Mouse (Mus musculus) midbrain, embryonic 16.5 days (tissue): ENCODE results near the gene Csf3. TPM values are rescaled to one million over a fixed set of nuclear protein-coding genes. Genes with fewer than 3 reads are reported as not detected.
"Not testable (repeated sequence)": the region's sequence is repeated elsewhere in the genome, so short reads cannot be mapped to it uniquely, and the experiment has no call there.

Experiments used
- ATAC-seq: fragments of 200-750 bp; cut with Nextera tagmentation; 2 replicates; pipeline ENCODE4 v1.8.0; 2017; ENCODE audit warnings: moderate TSS enrichment
- H3K27ac ChIP-seq: fragments of 300-500 bp; sonication (generic); 2 replicates; pipeline ENCODE4 v1.5.1; 2014; ENCODE audit warnings: mild to moderate bottlenecking, low read length, mixed read lengths
- H3K27me3 ChIP-seq: fragments of 300-500 bp; sonication (generic); 2 replicates; pipeline ENCODE4 v1.6.1; 2014; ENCODE audit warnings: low read depth, low read length, mixed read lengths; ENCODE audit not compliant: control insufficient read depth, insufficient read depth
- H3K36me3 ChIP-seq: fragments of 300-500 bp; sonication (generic); 2 replicates; pipeline ENCODE4 v1.6.1; 2014; ENCODE audit warnings: mild to moderate bottlenecking, low read length, moderate library complexity, mixed read lengths; ENCODE audit not compliant: control insufficient read depth, insufficient read depth
- H3K4me1 ChIP-seq: fragments of 300-500 bp; sonication (generic); 2 replicates; pipeline ENCODE4 v1.6.1; 2014; ENCODE audit warnings: mild to moderate bottlenecking, low read length, mixed read lengths; ENCODE audit not compliant: control insufficient read depth, insufficient read depth
- H3K4me2 ChIP-seq: fragments of 300-500 bp; sonication (generic); 2 replicates; pipeline ENCODE4 v1.6.1; 2014; ENCODE audit warnings: mild to moderate bottlenecking, low read length, mixed read lengths
- H3K4me3 ChIP-seq: fragments of 300-500 bp; sonication (generic); 2 replicates; pipeline ENCODE4 v1.5.1; 2014; ENCODE audit warnings: low read depth, mild to moderate bottlenecking, low read length, moderate library complexity, mixed read lengths
- H3K9ac ChIP-seq: fragments of 300-500 bp; sonication (generic); 2 replicates; pipeline ENCODE4 v1.6.1; 2014; ENCODE audit warnings: low read depth, low read length, mixed read lengths
- H3K9me3 ChIP-seq: fragments of 300-500 bp; sonication (generic); replicated peaks from 2 replicates; pipeline ENCODE4 v1.6.1; 2014; ENCODE audit warnings: mild to moderate bottlenecking, low read length, mixed read lengths; ENCODE audit not compliant: control insufficient read depth, poor library complexity, severe bottlenecking
- WGBS: fragments of 180-500 bp; shearing (Covaris S2); extraction: QIAGEN DNeasy Blood & Tissue Kit; methylation state at CpG from one replicate; pipeline ENCODE4 v1.1.7; 2014; 5-methylcytosine and 5-hydroxymethylcytosine counted together
- polyA plus RNA-seq: library from polyadenylated mRNA; unstranded; fragments of >200 nt; fragmentation: Nextera tagmentation; extraction: Ambion mirVana; gene quantifications from 2 replicates; pipeline ENCODE4 v1.2.1, GENCODE M21; 2015

Csf3 gene
- polyA plus RNA-seq, 1 experiment from 2014 or later, result not detected

DNA sequence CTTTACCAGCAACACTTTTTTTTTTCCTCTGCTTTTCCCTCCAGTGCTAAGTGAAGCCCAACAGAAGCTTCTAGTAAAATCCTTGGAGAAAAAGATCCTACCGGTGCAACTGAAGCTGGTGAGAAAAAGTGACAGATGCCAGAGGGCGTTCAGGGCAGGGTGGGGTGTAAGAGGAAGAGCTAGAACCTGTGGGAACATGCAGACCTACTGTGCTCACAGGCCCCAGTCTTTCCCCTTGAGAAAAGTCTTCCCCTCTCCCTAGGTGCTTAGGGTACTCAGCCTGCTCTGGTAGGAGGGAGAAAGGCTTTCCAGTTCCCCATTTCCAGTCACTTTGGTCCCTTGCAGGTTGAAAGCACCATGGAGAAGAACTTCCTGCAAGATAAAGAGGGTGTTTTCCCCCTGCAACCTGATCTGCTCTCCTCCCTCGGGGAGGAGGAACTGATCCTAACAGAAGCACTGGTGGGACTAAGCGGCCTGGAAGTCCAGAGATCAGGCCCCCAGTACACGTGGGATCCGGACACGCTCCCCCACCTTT lies 25.2 kb upstream of the Csf3 start:
- no peaks in the 10 kb centered on the region for H3K36me3 ChIP-seq
- H3K4me2 ChIP-seq, result no peak overlapping the region
- no peaks in the 10 kb centered on the region for H3K9me3 ChIP-seq
- 52% methylated on average over 7 of the region's 7 CpGs for WGBS
- H3K9ac ChIP-seq, result no peak overlapping the region
- H3K27me3 ChIP-seq, result no peaks in the 10 kb centered on the region
- H3K27ac ChIP-seq, result no peak overlapping the region
- no peak for ATAC-seq
- no peaks in the 10 kb centered on the region for H3K4me1 ChIP-seq
- no peak overlapping the region for H3K4me3 ChIP-seq

DNA sequence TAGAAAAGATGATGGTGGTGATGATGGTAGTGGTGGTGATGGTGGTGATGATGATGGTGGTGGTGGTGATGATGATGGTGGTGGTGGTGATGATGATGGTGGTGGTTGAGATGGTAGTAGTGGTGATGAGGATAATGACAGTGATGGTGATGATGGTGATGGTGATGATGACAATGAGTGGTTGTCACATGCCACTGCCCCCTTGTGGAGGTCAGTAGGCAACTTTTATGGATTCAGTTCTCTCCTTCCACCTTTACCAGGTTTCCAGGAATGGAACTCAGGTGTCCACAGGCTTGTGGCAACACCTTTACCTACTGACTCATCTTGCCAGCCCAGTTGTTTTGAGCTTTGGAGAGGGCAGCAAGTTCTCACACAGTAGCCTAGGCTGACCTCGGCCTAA lies 21.0 kb upstream of the Csf3 start:
- Histone ChIP-seq H3K36me3 (no peaks in the 10 kb centered on the region), H3K9ac (no peak overlapping the region), H3K4me3 (no peak overlapping the region), H3K27ac (no peak overlapping the region), H3K27me3 (no peaks in the 10 kb centered on the region), H3K4me1 (peaks cover 13% of the 10 kb centered on the region), H3K9me3 (no peaks in the 10 kb centered on the region), H3K4me2 (no peak overlapping the region)
- 95% methylated on average over 1 of the region's 1 CpGs for WGBS
- no peak for ATAC-seq

DNA sequence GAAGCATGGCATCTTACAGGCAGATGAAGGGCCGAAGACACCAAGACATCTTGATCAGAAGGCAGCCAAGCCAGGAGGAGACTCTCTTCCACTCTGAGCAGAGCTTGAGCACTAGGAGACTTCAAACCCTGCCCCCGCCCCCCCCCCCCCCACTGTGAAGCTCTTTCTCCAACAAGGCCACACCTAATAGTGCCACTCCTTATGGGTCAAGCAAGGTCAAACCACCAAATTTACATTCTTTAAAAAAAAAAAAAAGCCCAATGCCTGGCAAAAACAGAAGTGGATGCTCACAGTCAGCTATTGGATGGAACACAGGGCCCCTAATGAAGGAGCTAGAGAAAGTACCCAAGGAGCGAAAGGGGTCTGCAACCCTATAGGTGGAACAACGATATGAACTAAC lies 20.5 kb upstream of the Csf3 start:
- 97% methylated on average over 3 of the region's 4 CpGs for WGBS
- peaks cover 13% of the 10 kb centered on the region for H3K4me1 ChIP-seq
- H3K27me3 ChIP-seq, H3K9ac ChIP-seq, H3K9me3 ChIP-seq, ATAC-seq, H3K27ac ChIP-seq, H3K4me3 ChIP-seq, H3K4me2 ChIP-seq, H3K36me3 ChIP-seq: not testable (repeated sequence)

DNA sequence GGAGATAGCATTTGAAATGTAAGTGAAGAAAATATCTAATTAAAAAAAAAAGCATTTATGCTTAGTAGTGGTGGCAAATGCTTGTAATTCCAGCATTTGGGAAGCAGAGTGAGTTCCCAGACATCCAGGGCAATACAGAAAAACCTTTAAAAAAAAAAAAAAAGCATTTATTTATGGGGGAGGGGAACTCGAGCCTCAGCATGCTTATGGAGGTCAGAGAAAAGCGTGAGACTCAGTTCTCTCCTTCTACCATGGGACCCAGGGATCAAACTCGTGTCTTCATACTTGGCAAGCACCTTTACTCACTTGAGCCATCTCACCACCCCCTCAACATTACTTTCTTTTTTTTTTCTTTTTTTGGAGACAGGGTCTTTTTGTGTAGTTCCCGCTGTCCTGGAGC lies 19.9 kb upstream of the Csf3 start:
- Histone ChIP-seq H3K27ac (no peak overlapping the region), H3K4me1 (peaks cover 13% of the 10 kb centered on the region), H3K9me3 (no peaks in the 10 kb centered on the region), H3K27me3 (no peaks in the 10 kb centered on the region), H3K9ac (no peak overlapping the region), H3K4me2 (no peak overlapping the region; the same call in 1 of the 2 replicates), H3K36me3 (peaks cover 7% of the 10 kb centered on the region), H3K4me3 (no peak overlapping the region)
- no peak for ATAC-seq
- WGBS, result 77% methylated on average over 4 of the region's 4 CpGs

DNA sequence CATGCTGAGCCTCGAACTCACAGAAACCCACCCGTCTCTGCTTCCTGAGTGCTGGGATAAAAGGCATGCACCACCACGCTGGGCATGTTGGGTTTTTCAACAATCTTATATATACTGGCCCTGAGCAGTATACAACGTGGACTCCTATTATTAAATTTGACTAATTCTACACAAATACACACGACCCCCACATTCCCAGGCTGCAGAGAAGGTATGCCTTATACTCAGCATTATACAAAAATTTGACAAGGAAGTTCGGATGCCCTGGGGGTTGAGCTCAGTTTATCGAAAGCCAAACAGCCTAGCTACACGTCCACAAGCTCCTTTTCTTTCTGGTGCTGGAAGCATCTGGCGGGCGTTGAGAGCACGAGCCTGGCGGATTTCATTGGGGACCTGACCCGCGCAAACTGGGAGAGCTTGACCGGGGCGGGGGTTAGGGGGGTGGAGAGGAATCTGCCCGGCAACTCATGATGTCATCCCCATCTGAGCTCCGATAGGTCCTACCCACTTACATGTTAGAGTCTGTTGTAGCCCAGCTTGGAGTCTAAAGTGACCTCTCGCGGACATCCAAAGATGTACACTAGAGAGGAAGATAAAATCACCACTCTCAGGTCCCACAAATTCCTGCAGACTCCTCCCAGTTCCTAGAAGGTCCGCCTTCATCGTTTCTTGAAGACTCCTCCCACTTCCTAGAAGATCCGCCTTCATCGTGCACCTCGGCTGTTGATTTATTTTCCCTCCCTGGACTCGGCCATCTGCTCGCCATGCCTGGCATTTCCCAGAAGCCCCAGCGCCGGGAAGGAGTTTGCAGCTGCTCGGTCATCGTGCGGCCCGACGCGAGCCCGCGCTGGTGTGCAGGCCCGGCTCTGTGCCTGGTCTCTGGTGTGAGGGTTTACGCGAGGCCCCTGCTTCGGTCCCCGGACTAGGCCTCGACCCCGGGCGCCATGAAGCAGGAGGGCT lies 19.0 kb upstream of the Csf3 start, which contains the start of gene Psmd3:
Psmd3 (plus strand) TSS at position 769 of the 960 bp plus-strand sequence.
- 5% methylated on average over 45 of the region's 45 CpGs for WGBS

DNA sequence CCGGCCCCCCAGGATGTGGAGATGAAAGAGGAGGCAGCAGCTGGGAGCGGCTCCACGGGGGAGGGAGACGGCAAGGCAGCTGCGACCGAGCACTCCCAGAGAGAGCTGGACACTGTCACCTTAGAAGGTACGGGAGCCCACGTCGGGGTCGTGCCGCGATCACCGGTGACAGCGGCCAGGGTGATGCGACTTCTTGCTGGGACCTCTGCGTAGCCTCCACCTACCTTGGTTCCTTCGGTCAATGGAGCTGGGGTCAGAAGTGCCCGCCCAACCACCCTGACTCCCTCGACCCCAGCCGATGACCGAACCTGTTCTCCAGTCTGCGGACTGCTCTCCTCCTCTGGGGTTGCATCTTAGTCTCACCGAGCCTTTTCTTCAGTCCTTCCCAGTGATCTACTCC lies 18.3 kb upstream of the Csf3 start:
- H3K4me1 ChIP-seq, result peaks cover 13% of the 10 kb centered on the region
- peak overlapping the region; percentile 100 for H3K9ac ChIP-seq
- peak overlapping the region; percentile 81 for H3K27ac ChIP-seq
- peak overlapping the region; percentile 93 for H3K4me2 ChIP-seq
- peaks cover 13% of the 10 kb centered on the region for H3K36me3 ChIP-seq
- H3K4me3 ChIP-seq, result peak overlapping the region; percentile 99
- WGBS, result under 1% methylated on average over 23 of the region's 23 CpGs
- H3K27me3 ChIP-seq, result no peaks in the 10 kb centered on the region
- no peaks in the 10 kb centered on the region for H3K9me3 ChIP-seq
- ATAC-seq, result peak; percentile 22

More for the DNA sequence above, 19.0 kb upstream of the Csf3 start, which contains the start of gene Psmd3:
- Histone ChIP-seq H3K4me1 (peaks cover 13% of the 10 kb centered on the region), H3K27ac (peak within 1 kb of the TSS; percentile 83), H3K4me3 (peak within 1 kb of the TSS; percentile 99), H3K9me3 (no peaks in the 10 kb centered on the region), H3K36me3 (peaks cover 9% of the 10 kb centered on the region), H3K4me2 (peak within 1 kb of the TSS; percentile 93), H3K27me3 (no peaks in the 10 kb centered on the region), H3K9ac (peak within 1 kb of the TSS; percentile 100)
- peak; percentile 96 for ATAC-seq

DNA sequence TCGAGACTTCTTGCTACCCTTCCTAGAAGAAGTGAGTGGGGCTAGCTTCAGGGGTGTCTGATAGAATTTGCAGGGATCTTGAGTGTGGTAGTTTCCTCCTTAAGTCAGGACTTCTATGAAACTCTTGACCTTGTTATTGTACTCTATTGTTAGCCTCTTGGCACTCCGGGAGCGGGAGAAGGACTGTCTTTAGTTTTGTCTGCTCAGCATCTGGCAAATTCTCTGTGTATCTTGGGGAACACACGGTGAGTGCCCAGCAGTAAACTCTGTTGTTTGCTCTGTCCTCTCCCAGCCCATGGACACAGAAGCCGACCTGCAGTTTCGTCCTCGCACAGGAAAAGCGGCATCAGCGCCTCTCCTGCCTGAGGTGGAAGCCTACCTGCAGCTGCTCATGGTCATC lies 15.4 kb upstream of the Csf3 start:
- Histone ChIP-seq H3K4me2 (no peak overlapping the region), H3K36me3 (peaks cover 30% of the 10 kb centered on the region), H3K4me3 (no peak overlapping the region), H3K9me3 (no peaks in the 10 kb centered on the region), H3K27me3 (no peaks in the 10 kb centered on the region), H3K9ac (no peak overlapping the region), H3K27ac (no peak overlapping the region), H3K4me1 (peaks cover 13% of the 10 kb centered on the region)
- ATAC-seq, result no peak
- WGBS, result 92% methylated on average over 9 of the region's 9 CpGs

DNA sequence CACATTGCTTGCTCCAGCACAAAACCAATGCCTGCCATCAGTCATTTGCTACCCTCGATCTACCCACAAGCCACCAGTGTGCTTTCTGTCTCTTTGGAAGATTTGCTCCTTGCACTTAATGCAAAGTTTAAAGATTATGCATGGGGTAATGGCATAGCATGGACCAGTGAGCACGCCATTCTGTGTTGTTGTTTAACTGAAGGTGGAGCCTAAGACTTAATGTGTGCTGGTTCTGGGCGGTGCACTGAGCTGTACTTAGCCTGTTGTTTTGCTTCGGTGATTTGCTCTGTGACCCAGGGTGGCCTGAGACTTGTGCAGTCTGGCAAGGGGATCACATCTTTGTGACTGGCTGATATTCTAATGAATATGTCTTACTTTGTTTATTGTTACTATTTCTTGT lies 14.1 kb upstream of the Csf3 start:
- no peak overlapping the region for H3K4me2 ChIP-seq
- H3K9ac ChIP-seq, result no peak overlapping the region
- H3K9me3 ChIP-seq, result no peaks in the 10 kb centered on the region
- no peak overlapping the region for H3K27ac ChIP-seq
- no peak for ATAC-seq
- no peaks in the 10 kb centered on the region for H3K27me3 ChIP-seq
- H3K4me1 ChIP-seq, result peaks cover 9% of the 10 kb centered on the region
- 90% methylated on average over 4 of the region's 4 CpGs for WGBS
- no peak overlapping the region for H3K4me3 ChIP-seq
- peaks cover 34% of the 10 kb centered on the region for H3K36me3 ChIP-seq

DNA sequence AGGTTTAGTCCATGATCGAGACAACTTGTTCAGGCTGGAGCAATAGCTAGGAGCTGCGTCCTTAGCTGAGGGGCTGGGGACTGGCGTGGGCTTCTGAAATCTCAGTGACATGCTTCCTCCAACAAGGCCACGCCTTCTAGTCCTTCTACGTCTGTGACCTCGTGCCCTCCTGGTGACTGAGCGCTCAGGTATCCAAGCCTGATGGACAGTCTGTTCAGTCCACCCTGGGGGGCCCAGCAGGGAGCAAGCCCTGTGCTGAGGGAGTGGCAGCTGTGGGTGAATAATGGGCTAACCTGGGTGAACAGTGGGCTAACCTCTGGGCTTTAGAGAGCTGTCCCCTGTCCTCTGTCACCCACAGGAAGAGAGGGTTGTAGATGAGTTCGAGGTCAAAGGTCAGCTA lies 13.1 kb upstream of the Csf3 start:
- H3K36me3 ChIP-seq, result peaks cover 44% of the 10 kb centered on the region
- no peak overlapping the region for H3K4me2 ChIP-seq
- H3K9me3 ChIP-seq, result no peaks in the 10 kb centered on the region
- peaks cover 9% of the 10 kb centered on the region for H3K4me1 ChIP-seq
- WGBS, result 89% methylated on average over 8 of the region's 8 CpGs
- no peaks in the 10 kb centered on the region for H3K27me3 ChIP-seq
- H3K9ac ChIP-seq, result no peak overlapping the region
- H3K4me3 ChIP-seq, result no peak overlapping the region
- ATAC-seq, result no peak
- no peak overlapping the region for H3K27ac ChIP-seq
